Mouse (Mus musculus) MEL (cell line): ENCODE measurements at regions not wholly inside any gene's neighbourhood (a gene's known extent, or its start where the extent isn't known, plus 50 kb on each side); places are given as distances from the start of the nearest gene placed in this dataset.

Source experiments
- DNase-seq: peaks from one replicate; pipeline ENCODE4 v3.0.0; 2011; ENCODE audit warnings: low read depth, low spot score
- H3K27ac ChIP-seq: 2 replicates; pipeline ENCODE4 v1.5.1; 2012; ENCODE audit warnings: low read depth, mild to moderate bottlenecking, control low read depth, low read length, moderate library complexity; ENCODE audit not compliant: control insufficient read depth
- H3K27me3 ChIP-seq, 2 experiments: fragments of 150-350 bp in 1 of 2; sonication (generic) in 1 of 2; 2 replicates each; pipeline ENCODE4 v1.6.1; 2012; ENCODE audit warnings: low read length in 2 of 2, mild to moderate bottlenecking in 2 of 2, improper control_type of control experiment in 1 of 2, moderate library complexity in 1 of 2; ENCODE audit not compliant: insufficient read depth in 2 of 2, control insufficient read depth in 1 of 2
- H3K36me3 ChIP-seq, 2 experiments: 2 replicates each; pipeline ENCODE4 v1.6.1; 2012 to 2014; ENCODE audit warnings: low read length in 2 of 2, improper control_type of control experiment in 1 of 2, inconsistent platforms in 1 of 2, mild to moderate bottlenecking in 1 of 2; ENCODE audit not compliant: insufficient read depth in 2 of 2, control insufficient read depth in 1 of 2
- H3K4me1 ChIP-seq, 2 experiments: fragments of 150-350 bp in 1 of 2; sonication (generic) in 1 of 2; 2 replicates each; pipeline ENCODE4 v1.6.1; 2012; ENCODE audit warnings: low read length in 2 of 2, improper control_type of control experiment in 1 of 2, mild to moderate bottlenecking in 1 of 2; ENCODE audit not compliant: insufficient read depth in 2 of 2, control insufficient read depth in 1 of 2
- H3K4me3 ChIP-seq, 2 experiments: fragments of 150-350 bp in 1 of 2; sonication (generic) in 1 of 2; 2 replicates each; pipeline ENCODE4 v1.5.1; 2012; ENCODE audit warnings: low read depth in 2 of 2, low read length in 2 of 2, mild to moderate bottlenecking in 2 of 2, moderate library complexity in 2 of 2, control low read depth in 1 of 2, improper control_type of control experiment in 1 of 2; ENCODE audit not compliant: control insufficient read depth in 1 of 2, insufficient read depth in 1 of 2
- H3K79me2 ChIP-seq: 2 replicates; pipeline ENCODE4 v1.6.1; 2012; ENCODE audit warnings: mild to moderate bottlenecking, low read length, moderate library complexity; ENCODE audit not compliant: control insufficient read depth, poor library complexity, insufficient read depth
- H3K9ac ChIP-seq: 2 replicates; pipeline ENCODE4 v1.6.1; 2012; ENCODE audit warnings: low read depth, mild to moderate bottlenecking, control low read depth, low read length, moderate library complexity; ENCODE audit not compliant: control insufficient read depth, poor library complexity, severe bottlenecking
- H3K9me3 ChIP-seq: fragments of 150-350 bp; sonication (generic); replicated peaks from 2 replicates; pipeline ENCODE4 v1.6.1; 2012; ENCODE audit warnings: mild to moderate bottlenecking, low read length, improper control_type of control experiment, moderate library complexity; ENCODE audit not compliant: insufficient read depth
- CHD1 ChIP-seq: IDR thresholded peaks from 2 replicates; pipeline ENCODE4 v1.6.1; 2012; ENCODE audit warnings: low read depth, mild to moderate bottlenecking, inconsistent platforms, low read length, improper control_type of control experiment
- CTCF ChIP-seq, 3 experiments: IDR thresholded peaks in 2 of 3; conservative IDR thresholded peaks in 1 of 3; 2 replicates each; pipeline ENCODE4 v1.5.1; 2011 to 2012; ENCODE audit warnings: low read length in 3 of 3, low read depth in 2 of 3, mild to moderate bottlenecking in 2 of 3, improper control_type of control experiment in 1 of 3, inconsistent platforms in 1 of 3, mixed read lengths in 1 of 3, moderate library complexity in 1 of 3; ENCODE audit not compliant: control insufficient read depth in 1 of 3, insufficient read depth in 1 of 3, poor library complexity in 1 of 3, severe bottlenecking in 1 of 3
- EP300 ChIP-seq, 2 experiments: IDR thresholded peaks; 2 replicates each; pipeline ENCODE4 v1.6.1; 2011; ENCODE audit warnings: improper control_type of control experiment in 2 of 2, low read length in 2 of 2, low read depth in 1 of 2, mild to moderate bottlenecking in 1 of 2
- ETS1 ChIP-seq: IDR thresholded peaks from 2 replicates; pipeline ENCODE4 v1.6.1; 2012; ENCODE audit warnings: low read depth, mild to moderate bottlenecking, inconsistent platforms, low read length, improper control_type of control experiment, moderate library complexity
- GABPA ChIP-seq: IDR thresholded peaks from 2 replicates; pipeline ENCODE4 v1.6.1; 2012; ENCODE audit warnings: low read depth, mild to moderate bottlenecking, inconsistent platforms, low read length, improper control_type of control experiment, moderate library complexity
- GATA1 ChIP-seq: IDR thresholded peaks from 2 replicates; pipeline ENCODE4 v1.6.1; 2011; ENCODE audit warnings: low read depth, low read length, improper control_type of control experiment
- JUND ChIP-seq: IDR thresholded peaks from 2 replicates; pipeline ENCODE4 v1.6.1; 2011; ENCODE audit warnings: low read depth, mild to moderate bottlenecking, improper control_type of control experiment, low read length
- KAT2A ChIP-seq: conservative IDR thresholded peaks from 2 replicates; pipeline ENCODE4 v1.6.1; 2012; ENCODE audit warnings: low read depth, low read length, improper control_type of control experiment, inconsistent platforms
- MAZ ChIP-seq: IDR thresholded peaks from 2 replicates; pipeline ENCODE4 v1.6.1; 2012; ENCODE audit warnings: low read depth, mild to moderate bottlenecking, inconsistent platforms, low read length, improper control_type of control experiment
- MEF2A ChIP-seq: IDR thresholded peaks from 2 replicates; pipeline ENCODE4 v1.6.1; 2014; ENCODE audit warnings: low read depth, mild to moderate bottlenecking, inconsistent platforms, low read length, improper control_type of control experiment; ENCODE audit not compliant: poor library complexity, insufficient replicate concordance, severe bottlenecking; ENCODE audit errors: extremely low read depth
- MXI1 ChIP-seq: IDR thresholded peaks from 2 replicates; pipeline ENCODE4 v1.6.1; 2011; ENCODE audit warnings: mild to moderate bottlenecking, low read depth, low read length, improper control_type of control experiment
- MYB ChIP-seq: IDR thresholded peaks from 2 replicates; pipeline ENCODE4 v1.6.1; 2011; ENCODE audit warnings: mild to moderate bottlenecking, low read depth, low read length, improper control_type of control experiment
- MYC ChIP-seq: IDR thresholded peaks from 2 replicates; pipeline ENCODE4 v1.6.1; 2011; ENCODE audit warnings: low read depth, mild to moderate bottlenecking, low read length, improper control_type of control experiment, moderate library complexity
- RCOR1 ChIP-seq: IDR thresholded peaks from 2 replicates; pipeline ENCODE4 v1.6.1; 2012; ENCODE audit warnings: low read depth, mild to moderate bottlenecking, inconsistent platforms, low read length, improper control_type of control experiment
- SIN3A ChIP-seq: IDR thresholded peaks from 2 replicates; pipeline ENCODE4 v1.6.1; 2012; ENCODE audit warnings: low read length, improper control_type of control experiment, inconsistent platforms
- SMC3 ChIP-seq: IDR thresholded peaks from 2 replicates; pipeline ENCODE4 v1.6.1; 2011; ENCODE audit warnings: low read depth, low read length, improper control_type of control experiment
- TAL1 ChIP-seq: IDR thresholded peaks from 2 replicates; pipeline ENCODE4 v1.6.1; 2012; ENCODE audit warnings: mild to moderate bottlenecking, inconsistent platforms, low read length, moderate library complexity, mixed read lengths
- TCF12 ChIP-seq: IDR thresholded peaks from 2 replicates; pipeline ENCODE4 v1.6.1; 2014; ENCODE audit warnings: low read depth, mild to moderate bottlenecking, inconsistent platforms, low read length, improper control_type of control experiment, moderate library complexity
- ZNF384 ChIP-seq: IDR thresholded peaks from 2 replicates; pipeline ENCODE4 v1.6.1; 2012; ENCODE audit warnings: low read depth, mild to moderate bottlenecking, inconsistent platforms, low read length, improper control_type of control experiment

- Histone ChIP-seq H3K9me3 (no peaks in the 10 kb centered on the region), H3K27me3 (peaks cover 15 to 33% of the 10 kb centered on the region in 2 experiments), H3K79me2 (no peaks in the 10 kb centered on the region), H3K9ac (no peak overlapping the region), H3K27ac (no peak overlapping the region), H3K4me3 (no peak overlapping the region), H3K4me1 (no peaks in the 10 kb centered on the region), H3K36me3 (no peaks in the 10 kb centered on the region)
- TF ChIP-seq KAT2A = no peak
- TF ChIP-seq TCF12 = no peak
- TF ChIP-seq MXI1 = no peak
- TF ChIP-seq MAZ = no peak
- TF ChIP-seq MYB = no peak
- TF ChIP-seq ETS1 = no peak
- TF ChIP-seq JUND = no peak
- TF ChIP-seq ZNF384 = no peak
- no peak for DNase-seq
Measured at GRCm38 (mm10) chr11:18749265-18750079, 269.3 kb downstream of the Meis1 start.

- TF ChIP-seq SMC3 (no peak), MYC (no peak), KAT2A (no peak), GABPA (no peak), CHD1 (no peak), CTCF (IDR thresholded peaks at IDR 0.05 in 2 of 3, conservative IDR thresholded peaks at IDR 0.05 in 1 of 3; ENCODE audit: control insufficient read depth in 1 of 3, insufficient read depth in 1 of 3, low read depth in 2 of 3, low read length in 3 of 3, poor library complexity in 1 of 3, severe bottlenecking in 1 of 3) (no peak), TAL1 (no peak), SIN3A (no peak), RCOR1 (no peak), GATA1 (no peak), ETS1 (no peak), TCF12 (no peak), MEF2A (no peak), ZNF384 (no peak), JUND (no peak), EP300 (IDR thresholded peaks at IDR 0.05; ENCODE audit: low read depth in 1 of 2, low read length in 2 of 2) (no peak)
- Histone ChIP-seq H3K4me1 (no peaks in the 10 kb centered on the region), H3K79me2 (no peaks in the 10 kb centered on the region), H3K27ac (no peak overlapping the region), H3K9ac (no peak overlapping the region), H3K9me3 (no peaks in the 10 kb centered on the region), H3K27me3 (peaks cover 17 to 38% of the 10 kb centered on the region in 2 experiments), H3K36me3 (no peaks in the 10 kb centered on the region), H3K4me3 (no peak overlapping the region)
- no peak for DNase-seq
Measured at GRCm38 (mm10) chr11:18747871-18748461, 270.8 kb downstream of the Meis1 start.
